Mouse (Mus musculus) neural tube, embryonic 11.5 days (tissue): Measurements from ENCODE around the gene Mrpl27. TPM values are rescaled to one million over a fixed set of nuclear protein-coding genes. Genes with fewer than 3 reads are reported as not detected.

Experiments
- ATAC-seq: fragments of 200-750 bp; cut with Nextera tagmentation; 2 replicates; pipeline ENCODE4 v1.8.0; 2017; ENCODE audit warnings: moderate number of reproducible peaks, mild to moderate bottlenecking, moderate TSS enrichment, moderate library complexity; ENCODE audit not compliant: insufficient read depth, low FRiP score, low TSS enrichment
- DNase-seq: peaks from one replicate; pipeline ENCODE4 v3.0.0-alpha.2; 2015; ENCODE audit warnings: low spot score
- H3K27ac ChIP-seq: fragments of 300-500 bp; sonication (generic); 2 replicates; pipeline ENCODE4 v1.5.1; 2014; ENCODE audit warnings: low read depth, mild to moderate bottlenecking, low read length
- H3K27me3 ChIP-seq: fragments of 300-500 bp; sonication (generic); 2 replicates; pipeline ENCODE4 v1.6.1; 2014; ENCODE audit warnings: mild to moderate bottlenecking, low read length, mixed read lengths; ENCODE audit not compliant: control insufficient read depth, insufficient read depth
- H3K36me3 ChIP-seq: fragments of 300-500 bp; sonication (generic); 2 replicates; pipeline ENCODE4 v1.6.1; 2014; ENCODE audit warnings: mild to moderate bottlenecking, low read length, moderate library complexity, mixed read lengths; ENCODE audit not compliant: control insufficient read depth, insufficient read depth
- H3K4me1 ChIP-seq: fragments of 300-500 bp; sonication (generic); 2 replicates; pipeline ENCODE4 v1.6.1; 2014; ENCODE audit warnings: low read length, mixed read lengths; ENCODE audit not compliant: control insufficient read depth, insufficient read depth
- H3K4me2 ChIP-seq: fragments of 300-500 bp; sonication (generic); 2 replicates; pipeline ENCODE4 v1.6.1; 2014; ENCODE audit warnings: low read depth, mild to moderate bottlenecking, moderate library complexity
- H3K4me3 ChIP-seq: fragments of 300-500 bp; sonication (generic); 2 replicates; pipeline ENCODE4 v1.5.1; 2014; ENCODE audit warnings: low read depth, low read length
- H3K9ac ChIP-seq: fragments of 300-500 bp; sonication (generic); 2 replicates; pipeline ENCODE4 v1.6.1; 2014; ENCODE audit warnings: mild to moderate bottlenecking, low read length
- H3K9me3 ChIP-seq: fragments of 300-500 bp; sonication (generic); 2 replicates; pipeline ENCODE4 v1.6.1; 2016; ENCODE audit warnings: low read length; ENCODE audit not compliant: control insufficient read depth
- WGBS: fragments of 180-500 bp; shearing (Covaris S2); extraction: QIAGEN DNeasy Blood & Tissue Kit; methylation state at CpG from one replicate; pipeline ENCODE4 v1.1.7; 2014; 5-methylcytosine and 5-hydroxymethylcytosine counted together
- polyA plus RNA-seq: library from polyadenylated mRNA; unstranded; fragments of >200 nt; fragmentation: Nextera tagmentation; extraction: Ambion mirVana; gene quantifications from 2 replicates; pipeline ENCODE4 v1.2.1, GENCODE M21; 2014

The Mrpl27 gene
- 118 and 122 TPM in 2 replicates for polyA plus RNA-seq

DNA sequence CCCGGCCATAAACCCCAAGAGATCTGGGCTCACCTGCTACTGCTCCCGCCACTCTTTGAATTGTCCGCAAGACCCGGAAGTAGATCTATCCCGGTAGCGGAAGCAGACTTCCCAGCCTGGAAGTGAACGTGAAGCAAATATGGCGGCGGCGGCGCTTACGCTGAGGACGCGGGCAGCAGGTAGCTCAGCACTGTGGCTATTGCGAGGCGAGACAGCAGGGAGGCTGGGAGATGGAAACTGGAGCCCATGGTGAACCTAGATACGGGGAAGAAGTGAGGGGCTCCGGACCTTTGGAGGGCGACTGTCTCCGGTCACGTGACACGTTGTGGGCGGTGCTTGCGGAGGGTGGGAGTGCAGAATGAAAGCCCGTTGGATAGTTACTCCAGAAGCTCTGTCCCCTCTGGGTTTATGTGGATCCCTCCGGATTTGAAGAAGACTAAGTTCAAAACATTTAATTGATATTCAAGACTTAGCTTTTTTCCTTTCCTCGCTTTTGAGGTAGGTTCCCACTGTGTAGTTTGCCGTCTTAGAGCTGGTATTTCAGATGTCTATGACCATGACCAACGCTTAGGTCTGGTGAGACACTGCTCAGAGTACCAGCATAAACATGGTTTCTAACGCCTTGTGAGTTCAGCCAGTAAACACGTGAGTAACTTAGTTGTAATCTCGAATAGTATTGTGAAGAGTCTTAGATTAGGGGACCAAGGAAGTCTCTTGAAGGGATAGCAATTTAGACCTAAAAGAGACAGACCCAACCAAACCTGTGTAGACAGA lies at the start of gene Mrpl27, which contains the start of gene Eme1:
Mrpl27 (plus strand) TSS at position 105 of the 774 bp plus-strand sequence.
Eme1 (minus strand) TSS at position 302 of the 774 bp plus-strand sequence.
- Histone ChIP-seq H3K9ac (peak within 1 kb of the TSS; percentile 73), H3K4me1 (no peaks in the 10 kb centered on the region), H3K4me2 (peak within 1 kb of the TSS; percentile 77), H3K9me3 (no peaks in the 10 kb centered on the region), H3K27me3 (no peaks in the 10 kb centered on the region), H3K27ac (peak within 1 kb of the TSS; percentile 82), H3K4me3 (peak within 1 kb of the TSS; percentile 64), H3K36me3 (no peaks in the 10 kb centered on the region; the same call in none of the 2 replicates)
- ATAC-seq = peak; percentile 92
- WGBS = under 1% methylated on average over 32 of the region's 32 CpGs
- DNase-seq = peak; percentile 87

DNA sequence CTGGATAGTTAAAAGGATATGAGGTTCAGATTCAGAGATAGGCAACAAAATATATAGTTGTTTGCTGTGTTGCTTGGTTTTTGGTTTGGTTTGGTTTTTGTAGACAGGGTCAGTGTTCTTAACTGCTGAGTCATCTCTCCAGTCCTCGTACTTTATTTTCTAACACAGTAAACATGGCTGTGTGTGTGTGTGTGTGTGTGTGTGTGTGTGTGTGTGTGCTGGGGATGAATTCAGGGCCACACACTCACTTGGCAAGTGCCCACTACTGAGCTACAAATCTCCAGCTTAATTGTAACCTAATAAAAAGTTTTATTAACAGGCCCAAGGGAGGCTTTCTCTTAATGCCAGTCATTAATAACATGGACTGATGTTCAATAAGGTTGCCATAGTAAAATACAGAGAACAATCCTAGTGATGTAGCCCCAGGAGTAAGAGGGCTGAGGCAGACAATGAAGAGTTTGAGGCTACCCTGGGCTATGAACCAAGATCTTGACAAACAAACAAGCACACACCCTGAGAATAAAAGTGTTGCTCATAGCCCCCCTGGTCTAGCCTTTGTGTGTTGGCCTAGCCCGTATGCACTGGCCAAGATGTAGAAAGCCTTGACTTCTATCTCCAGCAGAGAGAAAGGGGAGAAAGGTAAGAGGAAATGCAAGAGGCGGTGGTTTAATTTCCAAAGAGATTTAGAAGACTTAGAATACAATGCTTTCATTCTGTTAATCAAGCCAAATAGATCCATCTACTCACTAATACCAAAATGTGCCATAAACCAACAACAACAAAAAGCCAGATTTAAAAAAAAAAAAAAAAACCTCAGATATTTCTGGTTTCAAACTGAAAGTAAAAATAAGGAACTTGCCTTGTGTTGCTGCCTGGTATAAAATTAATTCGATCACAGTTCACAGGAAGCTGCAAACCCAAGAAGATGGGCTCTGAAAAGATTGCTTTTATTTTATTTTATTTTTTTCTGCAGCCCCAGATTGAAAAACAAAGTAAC lies 42.5 kb upstream of the Mrpl27 start:
- Histone ChIP-seq H3K4me2 (no peak overlapping the region), H3K4me1 (no peaks in the 10 kb centered on the region), H3K36me3 (no peaks in the 10 kb centered on the region), H3K27me3 (no peaks in the 10 kb centered on the region), H3K27ac (no peak overlapping the region), H3K4me3 (no peak overlapping the region), H3K9ac (no peak overlapping the region), H3K9me3 (no peaks in the 10 kb centered on the region)
- ATAC-seq = no peak
- WGBS = 77% methylated on average over 4 of the region's 4 CpGs
- DNase-seq = no peak

GRCm38 (mm10) chr11:94614603-94615002 lies 39.0 kb upstream of the Mrpl27 start:
- no peaks in the 10 kb centered on the region for H3K9me3 ChIP-seq
- no peak overlapping the region for H3K4me2 ChIP-seq
- H3K27me3 ChIP-seq = no peaks in the 10 kb centered on the region
- no peak for ATAC-seq
- H3K27ac ChIP-seq = no peak overlapping the region
- H3K36me3 ChIP-seq = no peaks in the 10 kb centered on the region
- no peak for DNase-seq
- no peak overlapping the region for H3K9ac ChIP-seq
- H3K4me3 ChIP-seq = no peak overlapping the region
- H3K4me1 ChIP-seq = no peaks in the 10 kb centered on the region
- 79% methylated on average over 4 of the region's 4 CpGs for WGBS

DNA sequence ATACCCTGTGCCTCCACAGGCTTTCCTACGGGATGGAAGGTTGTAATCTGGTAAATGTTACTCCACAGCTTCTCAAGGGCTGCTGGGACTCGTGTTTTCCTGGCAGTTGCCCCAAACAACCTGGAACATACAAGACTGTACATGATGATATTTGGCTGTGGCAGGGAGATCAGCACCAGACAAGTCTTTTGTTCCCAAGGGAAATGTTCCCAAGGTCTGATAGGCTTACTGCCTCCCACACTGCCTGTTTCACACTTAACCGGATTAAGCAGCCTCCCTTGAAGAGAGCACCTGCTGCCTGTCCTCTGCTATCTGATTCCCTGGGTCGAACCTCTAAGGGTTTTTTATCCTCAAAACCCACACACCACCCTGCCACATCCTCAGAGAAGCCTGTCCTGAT lies 38.1 kb upstream of the Mrpl27 start:
- Histone ChIP-seq H3K9me3 (no peaks in the 10 kb centered on the region), H3K27me3 (no peaks in the 10 kb centered on the region), H3K36me3 (no peaks in the 10 kb centered on the region), H3K4me3 (no peak overlapping the region), H3K27ac (no peak overlapping the region), H3K4me2 (no peak overlapping the region), H3K4me1 (no peaks in the 10 kb centered on the region), H3K9ac (no peak overlapping the region)
- no peak for ATAC-seq
- 51% methylated on average over 4 of the region's 4 CpGs for WGBS
- DNase-seq = no peak

GRCm38 (mm10) chr11:94617646-94618045 lies 35.9 kb upstream of the Mrpl27 start:
- Histone ChIP-seq H3K27ac (no peak overlapping the region), H3K36me3 (no peaks in the 10 kb centered on the region), H3K4me3 (no peak overlapping the region), H3K4me2 (no peak overlapping the region), H3K9ac (no peak overlapping the region), H3K4me1 (no peaks in the 10 kb centered on the region), H3K27me3 (no peaks in the 10 kb centered on the region), H3K9me3 (no peaks in the 10 kb centered on the region)
- DNase-seq = no peak
- 93% methylated on average over 2 of the region's 2 CpGs for WGBS
- ATAC-seq = no peak

GRCm38 (mm10) chr11:94620766-94621457 lies 32.7 kb upstream of the Mrpl27 start:
- Histone ChIP-seq H3K9me3 (no peaks in the 10 kb centered on the region), H3K27ac (no peak overlapping the region), H3K36me3 (no peaks in the 10 kb centered on the region), H3K4me2 (no peak overlapping the region), H3K27me3 (no peaks in the 10 kb centered on the region), H3K9ac (no peak overlapping the region), H3K4me1 (no peaks in the 10 kb centered on the region), H3K4me3 (no peak overlapping the region)
- 63% methylated on average over 6 of the region's 6 CpGs for WGBS
- ATAC-seq (no peak), DNase-seq (no peak)

- Histone ChIP-seq H3K27me3 (no peaks in the 10 kb centered on the region), H3K4me3 (no peak overlapping the region), H3K9ac (no peak overlapping the region), H3K27ac (no peak overlapping the region), H3K4me1 (no peaks in the 10 kb centered on the region), H3K9me3 (no peaks in the 10 kb centered on the region), H3K36me3 (no peaks in the 10 kb centered on the region), H3K4me2 (no peak overlapping the region)
- ATAC-seq (no peak), DNase-seq (no peak)
These were observed 32.1 kb upstream of the Mrpl27 start for GRCm38 (mm10) chr11:94621458-94621852.

- H3K36me3 ChIP-seq = no peaks in the 10 kb centered on the region
- H3K4me2 ChIP-seq = no peak overlapping the region
- ATAC-seq (no peak), DNase-seq (no peak)
- H3K27ac ChIP-seq = no peak overlapping the region
- 96% methylated on average over 2 of the region's 2 CpGs for WGBS
- H3K4me1 ChIP-seq = no peaks in the 10 kb centered on the region
- no peaks in the 10 kb centered on the region for H3K27me3 ChIP-seq
- H3K9ac ChIP-seq = no peak overlapping the region
- no peak overlapping the region for H3K4me3 ChIP-seq
- H3K9me3 ChIP-seq = no peaks in the 10 kb centered on the region
These were observed 31.4 kb upstream of the Mrpl27 start for GRCm38 (mm10) chr11:94622162-94622561.
